Mouse (Mus musculus): ENCODE measurements around the gene B4galnt4. TPM values are rescaled to one million over a fixed set of nuclear protein-coding genes. Genes with fewer than 3 reads are reported as not detected.
"Not testable (repeated sequence)": the region's sequence is repeated elsewhere in the genome, so short reads cannot be mapped to it uniquely, and the experiment has no call there.

B4galnt4 gene
- 41.9 and 45.3 TPM in 2 replicates for polyA plus RNA-seq (2016; fragmentation: Nextera tagmentation; extraction: Ambion mirVana)

- Histone ChIP-seq H3K4me2 (replicated peaks) (peak within 1 kb of the TSS; percentile 89), H3K27me3 (no peaks in the 10 kb centered on the region), H3K4me3 (peak within 1 kb of the TSS; percentile 92), H3K9me3 (no peaks in the 10 kb centered on the region; the same call in 1 of the 2 replicates), H3K27ac (replicated peaks) (peak within 1 kb of the TSS; percentile 86), H3K36me3 (peaks cover 31% of the 10 kb centered on the region), H3K4me1 (peaks cover 22% of the 10 kb centered on the region), H3K9ac (replicated peaks) (peak within 1 kb of the TSS; percentile 97)
- ATAC-seq (ENCODE audit: low FRiP score, low read depth): peak; percentile 97
- WGBS: under 1% methylated on average over 70 of the region's 72 CpGs
These were observed at the start of gene B4galnt4 for GRCm38 (mm10) chr7:141060426-141061242. Gene B4galnt4 (plus strand): TSS chr7:141061104.

- WGBS: 93% methylated on average over 7 of the region's 7 CpGs
- Histone ChIP-seq H3K4me3 (no peak overlapping the region), H3K9me3 (no peaks in the 10 kb centered on the region), H3K4me1 (peaks cover 10% of the 10 kb centered on the region; the same call in 1 of the 2 replicates), H3K4me2 (replicated peaks) (no peak overlapping the region), H3K36me3 (no peaks in the 10 kb centered on the region), H3K27me3 (peaks cover 11% of the 10 kb centered on the region), H3K9ac (replicated peaks) (no peak overlapping the region), H3K27ac (replicated peaks) (no peak overlapping the region)
- no peak for ATAC-seq (ENCODE audit: low FRiP score, low read depth)
These were observed 49.6 kb upstream of the B4galnt4 start for GRCm38 (mm10) chr7:141011238-141011770.

- 85% methylated on average over 10 of the region's 10 CpGs for WGBS
- Histone ChIP-seq H3K9me3 (no peaks in the 10 kb centered on the region), H3K4me3 (no peak overlapping the region), H3K9ac (replicated peaks) (no peak overlapping the region), H3K4me2 (replicated peaks) (no peak overlapping the region), H3K27ac (replicated peaks) (no peak overlapping the region), H3K4me1 (no peaks in the 10 kb centered on the region), H3K36me3 (no peaks in the 10 kb centered on the region), H3K27me3 (no peaks in the 10 kb centered on the region)
- no peak for ATAC-seq (ENCODE audit: low FRiP score, low read depth)
These were observed 43.9 kb upstream of the B4galnt4 start for GRCm38 (mm10) chr7:141016707-141017697.

- ATAC-seq (ENCODE audit: low FRiP score, low read depth); H3K27me3 ChIP-seq: not testable (repeated sequence)
- WGBS: 87% methylated on average over 1 of the region's 1 CpGs
These were observed 43.1 kb upstream of the B4galnt4 start, which contains the start of gene Ifitm6 for GRCm38 (mm10) chr7:141017824-141018223. Gene Ifitm6 (minus strand): TSS chr7:141017924.

GRCm38 (mm10) chr7:141019028-141019427, 41.9 kb upstream of the B4galnt4 start:
- H3K9ac ChIP-seq (replicated peaks): no peak overlapping the region
- no peak overlapping the region for H3K4me3 ChIP-seq
- 90% methylated on average over 5 of the region's 5 CpGs for WGBS
- no peaks in the 10 kb centered on the region for H3K4me1 ChIP-seq
- no peaks in the 10 kb centered on the region for H3K9me3 ChIP-seq
- H3K27me3 ChIP-seq: no peaks in the 10 kb centered on the region
- no peaks in the 10 kb centered on the region for H3K36me3 ChIP-seq
- no peak overlapping the region for H3K27ac ChIP-seq (replicated peaks)
- H3K4me2 ChIP-seq (replicated peaks): no peak overlapping the region
- ATAC-seq (ENCODE audit: low FRiP score, low read depth): no peak

More at GRCm38 (mm10) chr7:141017824-141018223, 43.1 kb upstream of the B4galnt4 start, which contains the start of gene Ifitm6:
- H3K36me3 ChIP-seq; H3K9me3 ChIP-seq; H3K4me2 ChIP-seq (replicated peaks); H3K27ac ChIP-seq (replicated peaks); H3K9ac ChIP-seq (replicated peaks); H3K4me3 ChIP-seq; H3K4me1 ChIP-seq: not testable (repeated sequence)

- H3K4me2 ChIP-seq (replicated peaks): no peak overlapping the region
- no peak overlapping the region for H3K9ac ChIP-seq (replicated peaks)
- H3K27ac ChIP-seq (replicated peaks): no peak overlapping the region
- whole genome bisulfite sequencing: 88% methylated on average over 14 of the region's 14 CpGs
- no peak for ATAC-seq (ENCODE audit: low FRiP score, low read depth)
- H3K4me3 ChIP-seq: no peak overlapping the region
- no peaks in the 10 kb centered on the region for H3K9me3 ChIP-seq
- H3K4me1 ChIP-seq: peaks cover 22% of the 10 kb centered on the region
- no peaks in the 10 kb centered on the region for H3K27me3 ChIP-seq
- no peaks in the 10 kb centered on the region for H3K36me3 ChIP-seq
These were observed 39.1 kb upstream of the B4galnt4 start for GRCm38 (mm10) chr7:141021489-141022449.

GRCm38 (mm10) chr7:141024865-141025838, 35.8 kb upstream of the B4galnt4 start:
- 16% methylated on average over 6 of the region's 6 CpGs for WGBS
- Histone ChIP-seq H3K27me3 (no peaks in the 10 kb centered on the region), H3K36me3 (no peaks in the 10 kb centered on the region), H3K9ac (replicated peaks) (no peak overlapping the region), H3K4me3 (no peak overlapping the region), H3K9me3 (no peaks in the 10 kb centered on the region), H3K4me2 (replicated peaks) (peak overlapping the region; percentile 14), H3K27ac (replicated peaks) (peak overlapping the region; percentile 81), H3K4me1 (peaks cover 23% of the 10 kb centered on the region)
- ATAC-seq (ENCODE audit: low FRiP score, low read depth): peak; percentile 87

- H3K36me3 ChIP-seq: no peaks in the 10 kb centered on the region
- H3K4me2 ChIP-seq (replicated peaks): no peak overlapping the region
- peak overlapping the region; percentile 64 for H3K27ac ChIP-seq (replicated peaks)
- no peaks in the 10 kb centered on the region for H3K9me3 ChIP-seq
- H3K27me3 ChIP-seq: no peaks in the 10 kb centered on the region
- no peak overlapping the region for H3K4me3 ChIP-seq
- H3K9ac ChIP-seq (replicated peaks): no peak overlapping the region
- no peak for ATAC-seq (ENCODE audit: low FRiP score, low read depth)
- WGBS: 18% methylated on average over 6 of the region's 6 CpGs
- H3K4me1 ChIP-seq: peaks cover 23% of the 10 kb centered on the region
These were observed 34.7 kb upstream of the B4galnt4 start for GRCm38 (mm10) chr7:141026097-141026739.

GRCm38 (mm10) chr7:141026740-141027098, 34.2 kb upstream of the B4galnt4 start:
- no peaks in the 10 kb centered on the region for H3K36me3 ChIP-seq
- H3K4me2 ChIP-seq (replicated peaks): no peak overlapping the region
- no peaks in the 10 kb centered on the region for H3K9me3 ChIP-seq
- 57% methylated on average over 5 of the region's 5 CpGs for WGBS
- no peak for ATAC-seq (ENCODE audit: low FRiP score, low read depth)
- H3K9ac ChIP-seq (replicated peaks): no peak overlapping the region
- no peaks in the 10 kb centered on the region for H3K27me3 ChIP-seq
- H3K27ac ChIP-seq (replicated peaks): peak overlapping the region; percentile 64
- H3K4me3 ChIP-seq: no peak overlapping the region
- H3K4me1 ChIP-seq: peaks cover 23% of the 10 kb centered on the region

- 97% methylated on average over 2 of the region's 2 CpGs for WGBS
- no peak within 1 kb of the TSS for H3K4me2 ChIP-seq (replicated peaks)
- peaks cover 23% of the 10 kb centered on the region for H3K4me1 ChIP-seq
- H3K36me3 ChIP-seq: no peaks in the 10 kb centered on the region
- H3K9me3 ChIP-seq: no peaks in the 10 kb centered on the region
- H3K27ac ChIP-seq (replicated peaks): no peak within 1 kb of the TSS
- H3K27me3 ChIP-seq: no peaks in the 10 kb centered on the region
- ATAC-seq (ENCODE audit: low FRiP score, low read depth): no peak
- H3K4me3 ChIP-seq: no peak within 1 kb of the TSS
- no peak within 1 kb of the TSS for H3K9ac ChIP-seq (replicated peaks)
These were observed 32.1 kb upstream of the B4galnt4 start, which contains the start of gene Gm17387 for GRCm38 (mm10) chr7:141028831-141029230. Gene Gm17387 (plus strand): TSS chr7:141029131.
